Mouse (Mus musculus) forebrain, embryonic 11.5 days (tissue): ENCODE results near the gene Nectin2. TPM values are rescaled to one million over a fixed set of nuclear protein-coding genes. Genes with fewer than 3 reads are reported as not detected.

ENCODE experiments used
- ATAC-seq: fragments of 200-750 bp; cut with Nextera tagmentation; replicated peaks from 2 replicates; pipeline ENCODE4 v1.8.0; 2017; ENCODE audit warnings: moderate TSS enrichment; ENCODE audit not compliant: low FRiP score
- DNase-seq: peaks from one replicate; pipeline ENCODE4 v3.0.0-alpha.2; 2017; ENCODE audit warnings: low spot score
- H3K27ac ChIP-seq: fragments of 300-500 bp; sonication (generic); 2 replicates; pipeline ENCODE4 v1.5.1; 2014; ENCODE audit warnings: low read depth, low read length
- H3K27me3 ChIP-seq: fragments of 300-500 bp; sonication (generic); 2 replicates; pipeline ENCODE4 v1.6.1; 2014; ENCODE audit warnings: mild to moderate bottlenecking, low read length, mixed read lengths; ENCODE audit not compliant: control insufficient read depth, insufficient read depth
- H3K36me3 ChIP-seq: fragments of 300-500 bp; sonication (generic); 2 replicates; pipeline ENCODE4 v1.6.1; 2014; ENCODE audit warnings: mild to moderate bottlenecking, low read length, moderate library complexity, mixed read lengths; ENCODE audit not compliant: control insufficient read depth, insufficient read depth
- H3K4me1 ChIP-seq: fragments of 300-500 bp; sonication (generic); replicated peaks from 2 replicates; pipeline ENCODE4 v1.6.1; 2014; ENCODE audit warnings: low read length, mixed read lengths; ENCODE audit not compliant: control insufficient read depth, insufficient read depth
- H3K4me2 ChIP-seq: fragments of 300-500 bp; sonication (generic); 2 replicates; pipeline ENCODE4 v1.6.1; 2014; ENCODE audit warnings: low read depth, mild to moderate bottlenecking, low read length, moderate library complexity, mixed read lengths; ENCODE audit not compliant: severe bottlenecking
- H3K4me3 ChIP-seq: fragments of 300-500 bp; sonication (generic); 2 replicates; pipeline ENCODE4 v1.5.1; 2014; ENCODE audit warnings: low read depth, low read length
- H3K9ac ChIP-seq: fragments of 300-500 bp; sonication (generic); 2 replicates; pipeline ENCODE4 v1.6.1; 2014; ENCODE audit warnings: low read length
- H3K9me3 ChIP-seq: fragments of 300-500 bp; sonication (generic); 2 replicates; pipeline ENCODE4 v1.6.1; 2016; ENCODE audit warnings: low read length, mixed read lengths; ENCODE audit not compliant: control insufficient read depth
- WGBS: fragments of 180-500 bp; shearing (Covaris S2); extraction: QIAGEN DNeasy Blood & Tissue Kit; methylation state at CpG from one replicate; pipeline ENCODE4 v1.1.7; 2014; 5-methylcytosine and 5-hydroxymethylcytosine counted together
- polyA plus RNA-seq: library from polyadenylated mRNA; unstranded; fragments of >200 nt; fragmentation: Nextera tagmentation; extraction: Ambion mirVana; gene quantifications from 2 replicates; pipeline ENCODE4 v1.2.1, GENCODE M21; 2014

The Nectin2 gene
- polyA plus RNA-seq, 1 experiment from 2014 or later: 56.0 TPM

DNA sequence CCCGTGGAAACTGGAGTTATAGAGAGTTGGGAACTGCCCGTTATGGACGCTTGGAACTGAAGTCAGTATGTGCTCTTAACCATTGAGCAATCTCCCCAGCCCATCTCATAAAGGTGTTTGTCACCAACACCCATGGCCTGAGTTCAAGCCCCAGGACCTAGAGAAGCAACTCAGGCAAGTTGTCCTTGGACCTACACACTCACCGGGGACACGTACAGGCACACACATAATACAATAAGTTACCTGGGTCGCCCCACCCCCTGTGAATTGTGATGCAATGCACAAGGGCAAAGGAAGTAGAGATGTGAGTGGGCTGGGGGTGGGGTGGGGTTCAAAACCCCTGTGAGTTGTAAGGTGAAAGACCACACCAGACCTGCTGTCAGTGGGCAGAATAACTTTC, 63.8 kb downstream of the Nectin2 start:
- DNase-seq: no peak
- WGBS: 86% methylated on average over 6 of the region's 6 CpGs
- H3K9ac ChIP-seq: no peak overlapping the region
- no peaks in the 10 kb centered on the region for H3K4me1 ChIP-seq
- no peak overlapping the region for H3K4me2 ChIP-seq
- H3K27me3 ChIP-seq: no peaks in the 10 kb centered on the region
- H3K27ac ChIP-seq: no peak overlapping the region
- no peaks in the 10 kb centered on the region for H3K9me3 ChIP-seq
- no peak for ATAC-seq
- no peak overlapping the region for H3K4me3 ChIP-seq
- no peaks in the 10 kb centered on the region for H3K36me3 ChIP-seq

DNA sequence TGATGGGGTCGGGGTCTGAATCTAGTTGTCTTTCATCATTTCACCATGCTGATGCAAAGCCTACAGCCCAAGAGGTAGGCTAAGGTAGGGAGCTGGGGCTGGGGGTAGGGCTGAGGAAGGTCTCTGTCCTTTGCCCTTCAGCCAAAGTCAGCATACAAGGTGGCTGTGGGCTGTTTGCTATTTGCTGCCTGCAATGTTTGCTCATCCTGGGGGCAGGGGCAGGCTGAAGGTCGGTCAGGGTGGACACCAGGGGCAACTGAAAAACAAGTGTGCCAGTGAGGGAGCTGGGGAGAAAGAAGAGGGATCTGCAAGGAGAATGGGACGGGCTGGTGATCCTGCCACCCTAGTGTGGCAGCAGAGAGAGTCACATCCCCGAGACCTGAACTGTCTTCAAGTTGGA, 64.9 kb downstream of the Nectin2 start:
- no peaks in the 10 kb centered on the region for H3K4me1 ChIP-seq
- H3K27ac ChIP-seq: no peak overlapping the region
- ATAC-seq (no peak), DNase-seq (no peak)
- no peak overlapping the region for H3K4me3 ChIP-seq
- H3K4me2 ChIP-seq: no peak overlapping the region
- H3K9me3 ChIP-seq: no peaks in the 10 kb centered on the region
- H3K9ac ChIP-seq: no peak overlapping the region
- no peaks in the 10 kb centered on the region for H3K27me3 ChIP-seq
- WGBS: 74% methylated on average over 4 of the region's 4 CpGs
- no peaks in the 10 kb centered on the region for H3K36me3 ChIP-seq

DNA sequence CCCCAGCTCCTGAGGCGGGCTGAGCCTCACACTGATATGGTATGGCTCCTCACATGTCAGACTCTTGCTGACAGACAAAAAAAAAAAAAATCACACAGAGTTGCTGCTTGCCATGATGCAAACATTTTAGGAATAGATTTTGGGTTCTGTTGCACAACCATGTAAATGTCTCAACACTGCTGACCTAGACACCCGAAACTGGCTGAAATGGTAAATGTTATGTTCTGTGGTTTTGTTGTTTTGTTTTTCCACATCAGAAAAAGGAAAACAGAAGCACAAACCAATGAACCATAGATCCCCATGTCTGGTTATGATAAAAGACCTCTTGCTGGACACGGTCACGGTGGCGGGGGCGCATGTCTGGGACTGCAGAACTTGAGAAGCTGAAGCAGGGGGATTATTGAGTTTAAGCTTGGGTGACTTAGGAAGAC, 66.5 kb downstream of the Nectin2 start:
- Histone ChIP-seq H3K4me3 (no peak overlapping the region), H3K9ac (no peak overlapping the region), H3K36me3 (no peaks in the 10 kb centered on the region), H3K27ac (no peak overlapping the region), H3K9me3 (no peaks in the 10 kb centered on the region), H3K27me3 (no peaks in the 10 kb centered on the region), H3K4me1 (no peaks in the 10 kb centered on the region), H3K4me2 (no peak overlapping the region)
- DNase-seq: no peak
- 89% methylated on average over 6 of the region's 6 CpGs for WGBS
- ATAC-seq: no peak

DNA sequence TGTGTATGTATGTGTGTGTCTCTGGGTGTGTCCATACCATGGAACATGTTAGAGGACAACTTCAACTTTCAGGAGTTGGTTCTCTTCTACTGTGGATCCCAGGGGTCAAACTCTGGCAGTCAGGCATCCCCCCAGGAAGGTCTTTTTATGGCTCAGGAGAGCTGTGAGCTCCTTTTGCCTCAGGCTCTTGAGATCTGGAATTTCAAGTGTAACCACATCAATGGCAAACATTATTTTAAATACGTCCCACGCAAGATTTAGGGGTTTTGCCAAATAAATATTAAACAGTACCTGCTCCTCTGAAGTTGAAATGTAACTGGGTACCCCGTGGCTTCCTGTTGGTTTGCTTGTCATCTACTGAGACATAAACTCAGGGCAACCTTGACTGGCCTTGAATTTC, 67.3 kb downstream of the Nectin2 start:
- ATAC-seq: no peak
- WGBS: 75% methylated on average over 3 of the region's 3 CpGs

DNA sequence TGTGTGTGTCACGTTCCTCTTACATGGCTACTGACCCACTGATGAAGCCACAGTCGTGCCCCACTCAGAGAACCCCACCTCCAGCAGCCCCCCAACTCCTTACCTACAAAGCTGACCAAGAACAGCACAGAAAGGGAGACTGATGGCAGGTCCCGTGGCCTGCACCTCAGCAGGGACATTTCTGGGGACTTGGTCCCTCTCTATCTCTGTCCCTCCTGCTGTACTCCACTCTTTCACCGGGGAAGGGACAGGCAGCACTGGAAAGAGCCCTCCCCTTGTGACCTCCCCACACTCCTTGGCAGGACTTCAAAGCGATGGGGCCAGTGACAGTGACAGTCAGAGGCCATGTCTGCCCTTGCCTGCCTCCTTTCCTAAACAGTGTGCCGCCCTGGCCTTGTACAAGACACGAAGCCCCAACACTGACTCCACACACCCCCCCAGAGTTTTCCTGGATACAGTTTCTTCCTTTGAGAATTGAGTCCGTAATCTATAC, 69.0 kb downstream of the Nectin2 start, which contains the start of the genes Gm44805 and Apoc4:
TSS of gene Gm44805 (minus strand) at position 222 of the 493 bp plus-strand sequence.
TSS of gene Apoc4 (minus strand) at position 278 of the 493 bp plus-strand sequence.
- no peak within 1 kb of the TSS for H3K4me3 ChIP-seq
- 65% methylated on average over 8 of the region's 8 CpGs for WGBS

More for the DNA sequence above, 67.3 kb downstream of the Nectin2 start:
- H3K4me2 ChIP-seq: no peak overlapping the region
- H3K9ac ChIP-seq: no peak overlapping the region
- H3K4me3 ChIP-seq: no peak overlapping the region
- H3K36me3 ChIP-seq: no peaks in the 10 kb centered on the region
- no peak for DNase-seq
- no peak overlapping the region for H3K27ac ChIP-seq
- no peaks in the 10 kb centered on the region for H3K4me1 ChIP-seq
- no peaks in the 10 kb centered on the region for H3K27me3 ChIP-seq
- H3K9me3 ChIP-seq: no peaks in the 10 kb centered on the region

DNA sequence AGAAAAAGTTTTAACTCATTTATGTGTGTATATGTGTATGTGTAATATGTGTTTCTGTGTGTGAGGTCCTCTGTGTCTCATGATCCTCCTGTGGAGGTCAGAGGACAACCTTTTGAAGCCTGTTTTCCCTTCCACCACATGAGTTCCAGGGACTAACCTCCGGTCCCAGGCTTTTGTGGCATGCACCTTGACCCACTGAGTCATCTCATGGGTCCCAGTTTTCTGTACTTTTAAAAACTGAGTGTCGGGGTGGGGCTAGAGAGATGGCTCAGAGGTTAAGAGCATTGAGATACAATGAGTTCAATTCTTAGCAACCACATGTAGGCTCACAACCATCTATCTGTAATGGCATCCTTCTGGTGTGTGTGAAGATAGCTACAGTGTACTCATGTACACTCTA, 69.6 kb downstream of the Nectin2 start:
- H3K27ac ChIP-seq: no peak overlapping the region
- H3K4me1 ChIP-seq: no peaks in the 10 kb centered on the region
- no peak for DNase-seq
- no peaks in the 10 kb centered on the region for H3K36me3 ChIP-seq
- no peak for ATAC-seq
- H3K4me2 ChIP-seq: no peak overlapping the region
- no peak overlapping the region for H3K9ac ChIP-seq
- H3K4me3 ChIP-seq: no peak overlapping the region
- H3K9me3 ChIP-seq: no peaks in the 10 kb centered on the region
- H3K27me3 ChIP-seq: no peaks in the 10 kb centered on the region
- WGBS: 78% methylated on average over 2 of the region's 2 CpGs

More for the DNA sequence above, 69.0 kb downstream of the Nectin2 start, which contains the start of the genes Gm44805 and Apoc4:
- H3K4me2 ChIP-seq: no peak within 1 kb of the TSS
- H3K27me3 ChIP-seq: no peaks in the 10 kb centered on the region
- ATAC-seq: no peak
- DNase-seq: no peak
- no peak within 1 kb of the TSS for H3K27ac ChIP-seq
- no peaks in the 10 kb centered on the region for H3K36me3 ChIP-seq
- no peak within 1 kb of the TSS for H3K9ac ChIP-seq
- no peaks in the 10 kb centered on the region for H3K9me3 ChIP-seq
- no peaks in the 10 kb centered on the region for H3K4me1 ChIP-seq

DNA sequence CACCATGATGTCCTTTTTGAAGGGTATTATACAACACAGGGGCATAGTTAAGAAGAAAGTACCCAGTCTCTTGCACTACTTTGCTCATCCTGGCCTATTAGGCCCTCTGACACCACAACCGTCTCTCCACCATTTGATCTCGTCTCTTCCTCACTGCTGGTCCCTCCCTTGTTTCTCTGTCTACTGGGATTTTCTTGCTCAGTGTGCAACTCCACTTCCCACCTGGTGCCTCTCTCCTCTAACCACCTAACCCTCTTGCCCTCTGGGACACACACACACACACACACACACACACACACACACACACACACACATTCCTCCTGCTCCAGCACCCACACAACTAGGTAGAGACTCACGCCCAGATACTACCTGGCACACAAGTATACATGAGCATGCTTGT, 71.4 kb downstream of the Nectin2 start:
- H3K4me2 ChIP-seq: no peak overlapping the region
- H3K27ac ChIP-seq: no peak overlapping the region
- no peak for DNase-seq
- no peaks in the 10 kb centered on the region for H3K27me3 ChIP-seq
- no peak overlapping the region for H3K9ac ChIP-seq
- no peak for ATAC-seq
- no peaks in the 10 kb centered on the region for H3K9me3 ChIP-seq
- H3K4me3 ChIP-seq: no peak overlapping the region
- WGBS: 93% methylated on average over 3 of the region's 3 CpGs
- H3K36me3 ChIP-seq: no peaks in the 10 kb centered on the region
- no peaks in the 10 kb centered on the region for H3K4me1 ChIP-seq

DNA sequence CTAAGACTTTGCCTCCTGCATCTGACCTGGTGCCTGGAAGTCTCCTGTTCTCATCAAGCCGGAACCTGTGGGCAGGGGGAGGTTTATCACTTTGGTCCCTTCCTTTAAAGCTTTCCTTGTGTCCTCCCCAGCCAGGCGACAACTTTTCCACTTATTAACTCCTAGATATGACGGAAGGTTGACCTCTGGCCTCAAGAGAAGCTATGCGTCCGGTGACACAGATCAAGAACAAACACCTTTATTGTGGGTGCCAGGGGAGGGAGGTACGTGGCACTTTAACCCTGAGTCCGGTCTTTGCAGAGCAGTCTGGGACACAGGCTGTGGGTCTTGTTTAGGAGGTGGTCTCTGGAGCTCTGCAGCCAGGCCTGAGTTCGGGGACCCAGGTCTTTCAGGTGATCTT, 72.4 kb downstream of the Nectin2 start, which contains the start of gene Apoc2:
TSS of gene Apoc2 (minus strand) at position 70 of the 400 bp plus-strand sequence.
- Histone ChIP-seq H3K4me3 (no peak within 1 kb of the TSS), H3K27ac (no peak within 1 kb of the TSS), H3K36me3 (no peaks in the 10 kb centered on the region), H3K4me1 (no peaks in the 10 kb centered on the region), H3K4me2 (no peak within 1 kb of the TSS), H3K9me3 (no peaks in the 10 kb centered on the region), H3K9ac (no peak within 1 kb of the TSS), H3K27me3 (no peaks in the 10 kb centered on the region)
- ATAC-seq (no peak), DNase-seq (no peak)
- 77% methylated on average over 8 of the region's 8 CpGs for WGBS

DNA sequence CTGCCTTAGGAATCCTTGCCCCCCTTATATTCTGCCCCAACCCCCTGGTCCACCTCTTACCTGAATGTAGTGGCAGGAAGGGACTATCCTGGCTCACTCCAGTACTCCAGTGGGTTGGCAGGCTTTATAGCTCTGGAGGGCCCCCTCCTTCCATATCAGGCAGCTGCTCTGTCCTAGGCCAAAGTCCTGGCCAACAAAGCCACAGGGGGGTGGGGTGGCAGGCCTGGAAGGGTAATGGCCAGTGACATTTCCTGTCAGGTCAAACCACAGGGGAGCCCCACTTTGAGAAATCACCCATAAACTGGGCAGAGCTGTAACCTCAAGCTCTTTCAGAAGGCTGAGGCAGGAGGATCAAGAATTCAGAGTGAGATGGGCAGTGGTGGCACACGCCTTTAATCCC, 73.6 kb downstream of the Nectin2 start:
- no peak overlapping the region for H3K4me2 ChIP-seq
- ATAC-seq (no peak), DNase-seq (no peak)

More for the DNA sequence above, 73.6 kb downstream of the Nectin2 start:
- Histone ChIP-seq H3K9me3 (no peaks in the 10 kb centered on the region), H3K9ac (no peak overlapping the region), H3K27me3 (no peaks in the 10 kb centered on the region), H3K27ac (no peak overlapping the region), H3K4me1 (no peaks in the 10 kb centered on the region), H3K36me3 (no peaks in the 10 kb centered on the region), H3K4me3 (no peak overlapping the region)
- WGBS: 74% methylated on average over 1 of the region's 1 CpGs
